Mouse (Mus musculus): ENCODE data around the gene Agbl5.

Gene Agbl5

GRCm38 (mm10) chr5:30889088-30889754 is 727 bp downstream of the Agbl5 start:
- no peak for DNase-seq

DNA sequence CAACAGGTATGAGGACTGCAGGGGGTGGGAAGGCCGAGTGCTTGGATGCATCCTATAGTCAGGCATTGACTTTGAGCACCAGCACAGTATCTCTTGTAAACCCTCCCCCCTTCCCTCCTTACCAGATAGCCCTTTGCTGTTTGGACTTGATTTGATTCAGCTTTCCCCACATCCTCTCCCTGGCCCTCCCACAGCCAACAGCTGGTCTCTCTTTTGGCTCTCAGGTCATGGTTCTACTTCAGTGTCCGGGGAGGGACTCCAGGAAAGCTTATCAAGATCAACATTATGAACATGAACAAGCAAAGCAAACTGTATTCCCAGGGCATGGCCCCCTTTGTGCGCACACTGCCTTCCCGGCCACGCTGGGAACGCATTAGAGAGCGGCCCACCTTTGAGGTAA is 1.9 kb downstream of the Agbl5 start:
- no peak for DNase-seq

- no peak for DNase-seq
Measured at GRCm38 (mm10) chr5:30901860-30902259, 13.4 kb downstream of the Agbl5 start.

DNA sequence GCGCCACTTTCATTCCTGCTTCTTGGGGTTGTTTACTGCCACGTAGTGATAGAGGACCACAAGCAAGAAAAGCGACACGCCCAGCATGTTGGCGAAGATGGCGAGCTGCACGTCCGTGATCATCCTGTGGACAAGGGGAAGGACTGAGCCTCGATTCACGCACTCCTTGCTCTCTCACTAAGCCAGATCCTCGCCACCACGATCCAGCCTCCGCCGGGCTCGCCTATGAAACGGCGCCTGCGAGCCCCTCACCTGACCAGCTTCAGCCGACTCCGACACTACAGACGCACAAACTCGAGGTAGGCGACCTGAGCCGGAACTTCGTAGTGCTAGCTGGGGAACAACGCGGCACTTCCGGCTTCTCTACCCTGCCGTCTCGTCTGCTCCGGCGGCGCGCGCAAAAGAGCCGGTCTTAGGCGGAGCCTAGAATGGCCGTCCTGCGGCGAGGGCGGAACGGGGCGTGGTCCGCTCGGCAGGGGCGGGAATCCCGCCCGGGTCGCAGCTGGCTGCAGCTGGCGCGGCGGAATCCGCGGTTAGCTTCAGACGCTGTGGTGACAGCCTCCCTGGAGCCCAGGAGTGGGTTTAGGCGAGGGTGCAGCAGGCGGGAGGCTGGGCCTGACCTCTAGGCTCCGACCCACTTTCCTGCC is 19.0 kb downstream of the Agbl5 start, which contains the start of gene Ost4:
Ost4 (minus strand) TSS at position 376 of the 647 bp plus-strand sequence.
- DNase-seq = peak; percentile 98

- DNase-seq = peak; percentile 15
Measured at GRCm38 (mm10) chr5:30908426-30909299, 20.2 kb downstream of the Agbl5 start.

- peak; percentile 8 for DNase-seq
Measured at GRCm38 (mm10) chr5:30909300-30909659, 20.8 kb downstream of the Agbl5 start.

DNA sequence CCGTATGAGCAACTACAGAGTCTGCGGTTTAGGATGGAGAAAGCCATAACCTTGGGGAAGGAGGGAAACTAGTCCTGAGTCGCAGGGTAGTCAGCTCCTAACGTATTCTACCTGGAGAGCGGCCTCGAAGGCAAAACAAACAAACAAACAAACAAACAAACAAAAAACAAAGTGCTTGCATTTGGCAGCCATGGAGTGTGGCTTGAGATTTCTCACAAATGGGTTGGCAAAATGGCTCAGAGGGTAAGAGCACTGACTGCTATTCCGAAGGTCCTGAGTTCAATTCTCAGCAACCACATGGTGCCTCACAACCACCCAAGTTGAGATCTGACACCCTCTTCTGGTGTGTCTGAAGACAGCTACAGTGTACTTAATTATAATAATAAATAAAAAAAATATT is 21.4 kb downstream of the Agbl5 start:
- DNase-seq = no peak

GRCm38 (mm10) chr5:30910481-30910880 is 22.0 kb downstream of the Agbl5 start:
- DNase-seq = no peak

DNA sequence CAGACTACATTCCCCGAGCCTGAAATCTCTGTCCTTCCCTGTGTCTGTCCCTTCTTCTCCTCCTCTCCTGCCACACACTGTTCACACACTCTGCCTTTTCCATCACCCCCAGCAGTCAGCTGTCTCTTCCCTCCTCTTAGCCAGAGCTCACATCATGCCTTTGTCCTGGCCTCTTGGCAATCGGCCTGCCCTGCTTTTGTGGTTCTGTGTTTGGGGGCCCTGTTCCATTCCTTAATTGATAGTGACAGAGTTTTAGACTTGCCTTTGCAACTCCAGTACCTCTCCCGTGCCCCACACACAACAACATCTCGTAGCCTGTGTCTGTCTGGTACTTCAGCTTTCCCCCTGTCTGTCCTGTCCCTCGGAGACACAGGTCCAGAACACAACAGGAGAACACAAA is 23.7 kb downstream of the Agbl5 start:
- DNase-seq = peak; percentile 25

DNA sequence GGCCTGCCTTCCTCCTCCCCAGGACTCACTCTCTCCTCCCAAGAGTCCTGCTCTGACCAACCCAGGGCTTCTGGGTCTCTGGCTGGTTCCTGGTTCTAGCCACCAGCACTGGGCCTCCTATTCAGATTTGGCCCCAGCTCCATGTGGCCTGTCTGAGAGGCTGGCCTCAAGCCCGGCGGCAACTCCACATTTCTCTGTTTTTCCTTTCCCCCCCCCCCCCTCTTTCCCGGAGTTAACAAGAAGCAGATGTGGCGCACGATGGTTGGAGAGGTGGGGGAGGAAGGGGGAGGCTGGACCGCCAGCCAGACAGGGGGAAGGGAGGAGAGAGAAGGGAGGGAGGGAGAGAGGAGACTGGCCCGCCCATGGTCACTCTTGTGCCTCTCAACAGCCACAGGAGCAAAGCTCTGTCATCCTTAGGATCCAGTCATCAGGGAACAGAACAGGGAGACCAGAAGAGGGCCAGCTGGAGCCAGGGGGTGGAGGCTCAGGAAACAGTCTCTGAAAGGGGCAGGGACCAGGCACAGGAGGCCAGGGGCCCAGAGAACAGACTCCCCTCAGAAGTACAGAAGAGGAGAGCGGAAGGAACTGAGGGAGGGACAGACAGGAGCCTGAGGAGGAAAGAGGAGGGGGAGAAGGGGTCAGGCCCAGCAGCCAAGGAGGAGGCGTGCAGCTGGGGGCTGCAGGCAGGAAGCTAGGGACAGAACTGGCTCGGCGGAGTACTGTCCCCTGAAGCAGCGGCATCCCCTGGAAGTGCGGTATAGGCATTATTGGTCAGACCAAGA is 24.8 kb downstream of the Agbl5 start, which contains the start of gene Emilin1:
Emilin1 (plus strand) TSS at position 343 of the 782 bp plus-strand sequence.
- peak; percentile 73 for DNase-seq

DNA sequence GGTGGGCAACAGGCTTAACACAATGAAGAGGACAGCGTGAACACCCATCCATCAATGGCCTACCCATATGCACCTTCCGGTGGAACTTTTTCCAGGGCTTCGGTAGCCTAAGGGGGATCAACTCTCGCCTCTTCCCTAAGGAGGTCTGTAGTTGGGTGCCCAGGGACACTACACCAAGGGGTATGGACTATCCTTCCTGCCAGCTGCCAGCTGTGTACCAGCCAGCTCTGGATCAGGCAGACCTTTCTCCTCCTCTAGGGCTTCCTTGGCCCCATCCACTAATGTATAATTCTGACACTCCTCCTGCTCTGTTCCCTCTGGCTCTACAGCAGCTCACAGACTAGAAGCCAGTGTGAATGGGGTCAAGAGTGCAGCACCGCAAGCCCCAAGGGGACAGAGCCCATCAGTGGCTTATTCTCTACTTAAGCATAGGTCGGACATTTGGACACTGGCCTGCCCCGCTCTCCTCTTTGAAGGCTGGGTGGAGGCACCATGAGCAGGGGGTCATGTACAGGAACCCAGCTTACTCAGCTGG is 25.7 kb downstream of the Agbl5 start:
- no peak for DNase-seq

GRCm38 (mm10) chr5:30914849-30915248 is 26.4 kb downstream of the Agbl5 start:
- DNase-seq = no peak

DNA sequence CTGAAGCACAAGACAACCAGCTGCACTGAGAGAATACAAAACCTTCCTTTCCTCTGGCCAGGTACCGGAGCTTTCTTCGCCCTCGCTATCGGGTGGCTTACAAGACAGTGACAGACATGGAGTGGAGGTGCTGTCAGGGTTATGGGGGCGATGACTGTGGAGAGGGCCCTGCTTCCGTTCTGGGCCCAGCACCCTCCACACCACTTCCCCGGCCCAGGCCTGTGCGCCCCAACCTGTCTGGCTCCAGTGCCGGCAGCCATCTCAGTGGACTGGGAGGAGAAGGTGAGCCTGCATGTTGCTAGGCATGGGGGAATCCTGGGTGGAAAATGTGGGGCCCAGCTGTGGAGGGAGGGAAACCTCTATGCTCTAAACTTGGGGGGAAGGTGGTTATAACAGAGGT is 27.0 kb downstream of the Agbl5 start:
- DNase-seq = no peak

GRCm38 (mm10) chr5:30915974-30916433 is 27.5 kb downstream of the Agbl5 start:
- peak; percentile 86 for DNase-seq

GRCm38 (mm10) chr5:30916841-30917240 is 28.3 kb downstream of the Agbl5 start:
- DNase-seq = no peak

DNA sequence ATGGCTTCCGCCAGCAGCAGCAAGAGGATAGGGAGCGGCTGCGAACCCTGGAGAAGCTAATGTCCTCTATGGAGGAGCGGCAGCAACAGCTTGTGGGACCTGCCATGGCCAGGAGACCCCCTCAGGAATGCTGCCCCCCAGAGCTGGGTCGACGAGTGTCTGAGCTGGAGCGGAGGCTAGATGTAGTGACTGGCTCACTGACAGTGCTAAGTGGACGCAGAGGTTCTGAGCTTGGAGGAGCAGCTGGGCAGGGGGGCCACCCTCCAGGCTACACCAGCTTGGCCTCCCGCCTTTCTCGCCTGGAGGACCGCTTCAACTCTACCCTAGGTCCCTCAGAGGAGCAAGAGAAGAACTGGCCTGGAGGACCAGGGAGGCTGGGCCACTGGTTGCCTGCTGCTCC is 28.9 kb downstream of the Agbl5 start:
- DNase-seq = no peak

DNA sequence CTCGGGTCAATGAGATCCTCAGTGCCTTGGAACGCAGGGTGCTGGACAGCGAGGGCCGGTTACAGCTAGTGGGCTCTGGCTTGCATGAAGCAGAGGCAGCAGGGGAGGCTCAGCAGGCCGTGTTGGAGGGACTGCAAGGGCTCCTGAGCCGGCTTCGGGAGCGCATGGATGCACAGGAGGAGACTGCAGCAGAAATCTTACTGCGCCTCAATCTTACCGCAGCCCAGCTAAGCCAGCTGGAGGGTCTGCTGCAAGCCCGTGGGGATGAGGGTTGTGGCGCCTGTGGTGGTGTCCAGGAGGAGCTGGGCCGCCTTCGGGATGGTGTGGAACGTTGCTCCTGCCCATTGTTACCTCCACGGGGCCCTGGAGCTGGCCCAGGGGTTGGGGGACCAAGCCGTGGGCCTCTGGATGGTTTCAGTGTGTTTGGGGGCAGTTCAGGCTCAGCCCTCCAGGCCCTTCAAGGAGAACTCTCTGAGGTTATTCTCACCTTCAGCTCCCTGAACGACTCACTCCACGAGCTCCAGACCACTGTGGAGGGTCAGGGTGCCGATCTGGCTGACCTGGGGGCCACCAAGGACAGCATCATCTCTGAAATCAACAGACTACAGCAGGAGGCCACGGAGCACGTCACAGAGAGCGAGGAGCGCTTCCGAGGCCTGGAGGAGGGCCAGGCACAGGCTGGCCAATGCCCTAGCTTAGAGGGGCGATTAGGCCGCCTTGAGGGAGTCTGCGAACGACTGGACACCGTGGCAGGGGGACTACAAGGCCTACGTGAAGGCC is 29.6 kb downstream of the Agbl5 start:
- no peak for DNase-seq

- DNase-seq = no peak
Measured at GRCm38 (mm10) chr5:30918691-30919090, 30.2 kb downstream of the Agbl5 start.

DNA sequence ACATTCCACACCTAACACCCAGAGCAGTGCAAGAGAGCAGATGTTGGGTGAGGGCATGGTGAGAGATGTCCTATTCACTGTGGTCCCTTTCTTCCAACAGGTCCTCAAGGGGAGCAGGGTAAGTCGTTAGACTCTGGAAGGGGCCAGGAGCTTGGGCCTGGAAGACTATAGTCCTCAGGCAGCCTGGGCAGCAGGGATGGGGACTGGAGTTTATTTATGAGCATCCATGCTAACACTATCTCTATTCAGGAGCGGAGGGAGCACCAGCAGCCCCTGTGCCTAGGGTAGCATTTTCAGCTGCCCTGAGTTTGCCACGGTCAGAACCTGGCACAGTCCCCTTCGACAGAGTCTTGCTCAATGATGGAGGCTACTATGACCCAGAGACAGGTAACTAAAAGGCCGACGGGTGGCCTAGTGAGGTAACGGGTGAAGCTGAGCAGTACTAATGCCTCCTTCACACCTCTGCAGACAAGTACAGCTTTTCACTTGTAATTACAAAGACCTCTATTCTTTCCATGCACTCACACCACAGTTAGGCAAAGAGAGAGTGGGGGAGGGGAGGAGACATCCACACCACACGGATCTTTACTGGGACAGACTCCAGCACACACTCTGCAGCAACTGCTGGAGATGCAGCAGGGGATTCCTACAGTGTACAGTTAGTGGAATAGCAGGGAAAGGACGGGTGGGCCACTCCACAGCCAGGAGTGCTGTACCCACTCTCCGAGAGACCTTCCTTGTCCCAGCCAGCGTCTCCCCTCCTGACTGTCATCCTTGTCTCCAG is 31.5 kb downstream of the Agbl5 start:
- no peak for DNase-seq

DNA sequence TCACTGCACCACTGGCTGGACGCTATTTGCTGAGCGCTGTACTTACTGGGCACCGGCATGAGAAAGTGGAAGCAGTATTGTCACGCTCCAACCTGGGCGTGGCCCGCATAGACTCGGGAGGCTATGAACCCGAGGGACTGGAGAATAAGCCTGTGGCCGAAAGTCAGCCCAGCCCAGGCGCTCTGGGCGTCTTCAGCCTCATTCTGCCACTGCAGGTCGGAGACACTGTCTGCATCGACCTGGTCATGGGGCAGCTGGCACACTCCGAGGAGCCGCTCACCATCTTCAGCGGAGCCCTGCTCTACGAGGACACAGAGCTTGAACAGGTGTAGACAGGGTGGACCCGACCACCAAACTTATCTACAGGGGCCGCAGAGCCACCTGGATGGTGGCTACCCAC is 32.1 kb downstream of the Agbl5 start:
- DNase-seq = peak; percentile 42
